Mouse (Mus musculus): ENCODE measurements at regions not wholly inside any gene's neighbourhood (a gene's known extent, or its start where the extent isn't known, plus 50 kb on each side); places are given as distances from the start of the nearest gene placed in this dataset.

- TF ChIP-seq CTCF (IDR thresholded peaks at IDR 0.05; ENCODE audit: low read depth) (no peak), EP300 (IDR thresholded peaks at IDR 0.05; ENCODE audit: low read depth) (no peak)
Measured at GRCm38 (mm10) chr12:7457036-7457435, 520.4 kb upstream of the Apob start.

Data from liver, embryonic 14.5 days (tissue).